Mouse (Mus musculus) natural killer cell, adult 2 months (primary cell): ENCODE measurements at regions not wholly inside any gene's neighbourhood (a gene's known extent, or its start where the extent isn't known, plus 50 kb on each side); places are given as distances from the start of the nearest gene placed in this dataset.

ENCODE experiments used
- DNase-seq, 2 experiments: peaks; one replicate each; pipeline ENCODE4 v3.0.0; 2022; ENCODE audit warnings: low spot score in 2 of 2

DNA sequence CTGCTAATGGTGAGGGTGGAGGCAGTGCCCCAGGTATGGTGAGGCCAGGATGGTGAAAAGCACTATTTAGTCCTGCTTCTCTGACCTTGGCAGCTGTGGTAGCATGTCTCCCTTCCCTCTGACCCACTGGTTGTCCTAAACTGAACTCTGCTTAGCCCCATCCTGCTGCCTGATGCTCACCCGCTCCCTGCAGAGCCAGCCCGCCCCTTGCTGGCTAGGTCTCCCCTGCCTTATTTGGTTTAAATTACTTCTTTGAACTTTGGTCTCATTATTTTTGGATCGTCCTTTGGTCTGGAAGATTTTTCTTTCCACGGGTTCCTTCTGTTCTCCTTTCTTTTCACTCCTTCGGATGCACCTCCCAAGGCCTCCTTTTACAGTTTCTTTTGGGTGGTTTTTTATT lies 525.7 kb upstream of the Tnp1 start:
- no peak for DNase-seq

DNA sequence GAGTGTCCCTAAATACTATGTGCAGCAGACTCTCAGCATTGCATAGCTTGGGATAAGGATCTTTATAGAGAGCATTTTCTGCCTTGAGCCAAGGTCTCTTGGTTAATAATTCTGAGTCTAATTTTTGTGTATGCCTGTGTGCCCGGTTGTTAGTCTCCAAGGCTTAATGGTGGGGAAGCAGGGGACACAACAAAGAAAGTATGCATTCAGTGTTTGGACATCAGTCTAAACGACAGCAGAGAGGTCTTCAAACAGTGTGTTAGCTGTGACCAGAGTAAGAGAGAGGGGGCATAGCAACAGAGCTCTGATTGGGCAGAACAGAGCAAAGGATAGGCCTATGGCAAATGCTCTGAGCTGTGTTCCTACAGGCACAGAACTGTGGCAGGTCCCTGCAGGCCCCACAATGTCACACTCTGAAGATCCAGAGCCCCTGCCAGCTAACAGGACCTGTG lies 522.7 kb upstream of the Tnp1 start:
- DNase-seq, result no peak

DNA sequence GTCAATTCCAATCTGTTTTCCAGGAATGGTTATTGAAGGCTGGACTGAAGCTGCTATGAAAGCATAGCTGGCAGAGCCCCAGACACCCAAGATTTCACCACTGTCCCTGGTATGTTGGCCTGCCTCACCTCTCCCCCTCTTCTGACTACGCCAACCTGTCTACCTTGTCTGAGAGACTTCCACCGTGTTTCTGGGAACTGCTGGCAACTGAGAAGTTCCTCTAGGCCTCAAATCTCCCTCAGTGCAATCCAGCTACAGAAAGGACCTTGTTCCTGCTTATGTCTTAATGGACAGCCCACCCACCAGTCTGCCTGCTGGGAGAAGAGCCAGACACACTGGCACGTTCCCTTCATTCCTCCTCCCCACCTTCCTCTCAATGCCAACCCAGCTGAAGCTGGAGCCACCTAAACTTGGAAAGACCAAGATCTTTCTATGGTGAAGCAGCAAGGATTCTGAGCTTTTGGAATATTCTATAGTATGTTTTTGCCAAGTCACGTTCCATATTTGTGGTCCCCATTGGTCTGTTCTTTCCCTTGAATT lies 520.1 kb upstream of the Tnp1 start:
- DNase-seq, result no peak

DNA sequence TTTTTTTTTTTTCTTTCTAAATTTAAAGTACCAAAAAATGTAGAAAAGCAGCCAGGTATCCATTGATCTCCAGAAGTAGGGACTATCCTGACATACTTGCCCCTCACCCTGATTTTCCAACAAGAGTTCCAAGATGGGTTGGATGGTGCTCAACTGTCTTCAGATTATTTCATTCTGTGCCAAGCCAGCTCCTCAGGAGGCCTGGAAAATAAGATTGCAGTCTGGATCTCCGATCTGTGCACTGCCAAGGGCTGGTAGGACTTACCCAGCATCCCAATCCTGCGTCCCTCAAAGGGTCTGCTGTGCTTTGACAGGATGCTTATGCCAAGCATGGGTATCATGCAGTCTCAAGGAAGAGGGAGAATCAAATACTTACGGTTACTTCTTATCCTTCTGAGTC lies 517.8 kb upstream of the Tnp1 start:
- DNase-seq, result no peak

DNA sequence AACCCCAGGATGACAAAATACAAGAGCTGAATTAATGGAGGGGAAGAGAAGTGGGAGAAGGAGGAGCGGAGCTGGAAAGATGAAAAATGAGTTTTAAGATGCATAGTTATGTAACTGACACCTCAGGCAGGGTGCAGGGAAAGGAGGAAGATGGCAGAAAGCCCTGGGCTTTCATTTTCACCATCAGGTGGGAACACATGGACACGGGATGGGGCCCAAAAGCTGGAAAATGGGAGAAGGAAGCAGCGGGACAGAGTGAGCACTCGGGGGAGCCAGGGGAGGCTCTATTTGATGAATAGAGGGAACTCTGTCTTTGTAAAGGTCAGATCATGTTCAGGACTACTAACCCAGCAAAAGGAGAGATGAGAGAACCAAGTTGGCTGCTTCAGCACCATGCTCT lies 516.6 kb upstream of the Tnp1 start:
- DNase-seq, result no peak

DNA sequence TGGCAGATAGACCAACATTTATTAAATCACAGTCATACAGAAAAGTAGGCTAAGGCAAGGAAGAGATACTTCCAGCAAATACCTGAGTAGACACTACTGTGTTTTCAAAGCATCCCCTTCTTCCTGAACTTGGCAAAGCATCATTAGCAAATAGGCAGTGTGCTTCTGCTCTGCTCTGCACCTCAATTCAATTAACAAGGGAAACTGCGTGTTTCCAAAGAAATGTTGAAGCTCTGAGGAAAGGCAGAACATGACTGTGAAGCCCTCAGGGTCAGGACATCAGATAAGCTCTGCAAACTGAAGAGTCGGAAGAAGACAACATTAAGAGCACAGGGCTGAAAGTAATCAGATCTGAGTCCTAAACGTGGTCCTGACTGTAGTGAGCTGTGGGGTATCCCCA lies 516.1 kb upstream of the Tnp1 start:
- DNase-seq, result no peak

DNA sequence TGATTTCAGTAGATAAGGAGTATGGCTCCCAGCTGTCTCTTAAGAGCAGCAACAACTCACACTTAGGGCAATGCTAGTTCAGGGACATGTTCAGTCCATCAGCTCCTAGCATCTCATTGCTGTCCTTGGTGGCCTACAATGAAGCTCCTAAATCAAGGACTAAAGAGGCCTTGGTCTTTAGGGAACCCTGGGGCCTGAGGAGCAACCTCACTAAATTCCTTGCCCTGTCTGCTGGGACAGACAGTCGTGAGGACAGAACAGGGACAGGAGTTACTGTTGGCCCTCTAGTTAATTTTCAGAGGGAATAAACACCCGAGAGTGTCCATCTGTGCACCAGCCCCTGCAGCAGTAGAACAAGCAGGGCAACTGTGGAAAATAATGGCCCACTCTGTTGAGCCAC lies 514.6 kb upstream of the Tnp1 start:
- no peak for DNase-seq

DNA sequence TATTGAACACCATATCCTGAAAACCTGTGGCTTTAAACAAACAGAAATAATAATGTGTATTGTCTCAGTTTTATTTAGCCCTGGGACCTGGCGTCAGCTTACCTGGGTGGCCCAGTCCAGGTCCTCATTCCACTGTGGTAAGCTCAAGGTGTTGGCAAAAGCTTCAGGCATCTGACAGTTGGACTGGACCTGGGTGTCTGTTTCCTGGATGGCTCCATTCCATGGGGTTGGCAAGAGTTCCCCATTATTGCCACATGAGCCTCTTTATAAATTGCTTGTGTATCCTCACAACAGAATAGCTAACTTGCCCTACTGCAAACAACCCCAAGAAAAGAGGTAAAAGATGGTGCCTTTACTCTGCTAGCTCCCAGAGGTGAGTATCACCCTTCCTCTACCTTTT lies 512.9 kb upstream of the Tnp1 start:
- no peak for DNase-seq

DNA sequence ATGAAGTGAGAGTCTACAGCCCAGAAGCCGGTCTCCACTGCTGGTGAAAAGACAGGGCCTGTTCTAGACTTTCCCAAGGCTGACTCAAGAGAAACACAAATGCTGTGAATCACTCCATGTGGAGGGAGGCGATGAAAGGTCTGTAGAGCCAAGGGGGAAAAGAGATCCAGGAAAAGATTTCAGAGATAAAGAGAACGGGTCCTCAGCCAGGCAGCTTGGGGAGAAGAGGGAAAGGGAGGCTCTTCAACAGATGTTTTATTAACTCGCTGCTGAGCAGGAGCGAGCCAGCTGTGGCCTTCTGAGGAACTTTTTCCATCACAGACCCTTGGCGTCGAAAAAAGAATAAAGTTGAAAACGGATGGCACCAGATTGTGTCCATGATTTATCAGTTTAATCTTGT lies 500.7 kb upstream of the Tnp1 start:
- DNase-seq, result no peak

DNA sequence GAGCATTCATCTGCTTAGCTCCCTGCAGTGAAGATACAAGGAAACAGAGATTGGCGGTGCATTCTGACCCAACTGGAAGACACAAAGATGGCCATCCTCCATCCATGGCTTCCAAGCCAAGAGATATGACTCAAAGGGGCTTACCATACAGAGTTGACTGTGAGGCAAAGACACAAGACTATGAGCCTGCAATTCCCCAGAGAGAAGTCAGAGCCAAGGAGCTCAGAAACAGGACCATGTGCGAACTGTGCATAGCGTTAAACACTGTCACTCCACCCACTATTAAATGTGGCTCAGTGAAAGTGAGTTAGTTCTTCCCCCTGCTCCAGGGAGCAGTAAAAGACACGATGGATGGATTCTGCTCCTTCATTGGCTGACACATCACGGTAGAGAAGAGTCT lies 500.1 kb upstream of the Tnp1 start:
- DNase-seq, result no peak

DNA sequence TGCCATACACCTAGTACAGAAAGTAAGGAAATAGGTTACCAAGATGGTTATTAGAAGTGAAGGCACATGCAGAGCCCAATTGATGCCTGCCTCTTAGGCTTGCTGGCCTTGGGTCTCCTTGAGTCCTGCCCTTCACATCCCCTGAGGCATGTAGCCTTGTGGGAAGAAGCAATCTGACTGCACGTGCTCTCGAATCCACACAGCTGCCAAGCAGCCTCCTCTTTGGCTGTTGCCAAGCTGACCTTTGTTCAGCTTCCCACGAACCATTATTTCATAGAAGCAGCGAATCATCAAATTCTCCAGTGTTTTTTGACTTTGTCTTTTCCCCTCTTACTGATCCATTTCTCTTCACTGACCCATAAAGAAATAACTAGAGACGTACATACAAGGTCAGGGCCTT lies 498.1 kb upstream of the Tnp1 start:
- DNase-seq, result no peak

DNA sequence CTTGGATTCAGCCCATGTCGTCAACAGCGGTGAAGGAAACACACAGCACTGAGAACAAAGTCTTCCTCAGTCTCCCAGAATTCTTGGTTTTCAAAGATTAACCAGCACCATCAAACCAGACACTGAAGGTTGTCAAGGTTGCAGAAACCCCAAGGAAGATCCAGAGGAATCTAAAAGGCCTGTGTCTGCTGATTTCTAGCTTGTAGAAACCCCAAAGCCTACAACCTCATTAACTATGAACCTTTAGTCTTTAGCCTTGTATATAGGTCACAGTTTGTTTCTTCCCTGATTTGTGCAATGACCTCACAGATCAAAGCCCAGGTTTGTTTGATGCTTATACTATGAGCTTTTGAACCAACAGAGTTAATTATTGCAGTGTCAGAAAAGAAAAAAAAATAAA lies 497.1 kb upstream of the Tnp1 start:
- DNase-seq, result no peak

DNA sequence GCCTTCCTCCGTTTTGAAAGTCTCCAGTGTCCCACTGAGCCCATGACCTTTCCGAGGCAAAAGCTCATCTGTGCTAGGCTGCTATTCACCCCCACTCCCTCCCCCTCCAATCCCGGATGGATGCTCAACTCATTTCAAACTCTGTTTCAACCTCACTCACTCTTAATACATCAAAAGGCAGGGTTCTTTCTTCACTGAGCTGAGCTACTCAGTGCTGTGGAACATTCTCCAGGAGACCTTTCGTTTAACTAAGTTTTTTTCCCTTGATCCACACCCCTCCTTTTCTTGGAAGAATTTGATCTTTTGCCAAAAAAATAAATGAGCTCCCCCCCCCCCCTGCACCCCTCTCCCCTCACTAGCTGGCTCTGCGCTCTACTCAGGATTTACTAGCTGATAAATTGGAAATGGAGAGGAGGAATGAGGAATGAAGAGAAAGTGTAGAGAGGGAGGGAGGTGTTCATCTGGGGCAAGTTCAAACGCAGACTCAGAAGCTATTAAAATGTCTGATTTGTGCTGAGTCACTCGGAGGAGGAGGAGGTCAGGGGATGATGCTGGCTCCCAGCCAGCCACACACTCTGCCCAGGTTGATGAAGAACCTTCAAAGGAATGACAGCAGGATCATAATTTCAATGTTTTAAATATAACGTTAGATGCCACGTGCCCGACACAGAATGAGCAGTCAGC lies 491.5 kb upstream of the Tnp1 start:
- DNase-seq, result no peak

DNA sequence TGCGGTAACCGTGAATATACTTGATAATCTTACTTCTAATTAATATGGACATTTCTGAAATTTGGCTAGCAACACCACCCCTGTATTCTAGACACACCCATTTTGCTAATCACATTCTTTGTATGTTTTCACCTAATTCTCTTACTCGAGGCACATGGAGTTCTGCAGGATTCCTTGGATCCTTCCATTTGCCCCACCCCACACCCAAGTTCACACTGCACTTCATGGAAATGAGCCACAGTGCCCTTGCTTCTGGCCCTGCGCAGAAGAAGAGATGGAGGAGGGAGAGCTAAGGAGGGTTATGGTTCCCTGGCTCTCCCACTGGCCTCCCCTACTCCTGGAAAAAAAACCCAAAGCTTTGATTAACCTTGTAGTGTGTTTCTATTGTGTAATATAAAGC lies 487.9 kb upstream of the Tnp1 start:
- DNase-seq, result no peak

DNA sequence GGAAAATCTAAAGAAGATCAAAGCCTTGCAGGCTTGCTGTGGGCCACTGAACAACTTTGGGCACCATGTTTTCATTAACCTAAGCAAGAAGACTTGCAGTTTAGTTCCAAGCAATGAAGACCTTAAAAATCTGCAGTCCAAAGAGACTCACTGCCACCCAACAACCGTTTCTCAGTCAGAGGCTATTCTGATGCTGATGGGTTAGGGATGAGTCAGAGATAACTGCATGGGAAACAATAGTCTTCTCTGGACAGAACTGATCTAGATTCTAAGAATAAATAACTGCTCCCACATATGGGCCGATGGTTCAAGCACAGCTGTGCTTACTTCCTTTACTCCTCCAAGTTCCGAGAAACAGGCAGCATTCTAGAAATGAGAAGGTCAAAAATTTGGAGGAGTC lies 485.0 kb upstream of the Tnp1 start:
- DNase-seq, result no peak

DNA sequence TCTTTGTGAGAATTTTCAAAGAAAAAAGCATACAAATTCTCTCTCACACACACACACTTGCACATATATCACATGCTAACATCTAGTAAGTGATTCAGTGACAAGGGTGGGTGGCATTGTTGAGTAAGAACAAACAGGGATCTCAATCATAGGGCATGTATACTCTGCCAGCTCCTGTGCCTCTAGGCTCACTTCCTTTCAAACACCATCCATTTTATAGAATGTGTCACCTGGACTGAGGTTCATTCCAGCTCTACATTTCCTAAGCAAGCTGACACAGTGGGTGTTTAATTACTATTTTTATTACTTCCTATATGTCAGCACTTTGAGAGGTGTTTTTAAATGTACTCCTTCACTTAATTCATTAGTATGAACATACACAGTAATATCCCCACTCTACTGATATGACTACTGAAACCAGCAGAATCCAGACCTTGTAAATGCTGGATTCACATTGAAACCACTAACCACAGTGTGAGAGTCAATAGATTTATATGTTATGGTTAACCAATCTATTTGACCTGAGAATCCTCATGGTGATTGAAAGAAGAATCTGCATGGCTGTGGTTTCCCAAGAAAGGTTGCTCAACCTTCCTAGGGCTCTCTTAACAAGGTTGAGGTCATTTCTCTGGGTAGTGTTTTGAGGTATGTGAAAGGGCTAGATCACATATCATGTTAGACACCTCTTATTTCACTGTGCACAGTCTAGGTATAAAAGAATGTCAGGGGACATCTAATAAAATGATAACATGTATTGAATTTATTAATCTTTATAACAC lies 480.5 kb upstream of the Tnp1 start:
- DNase-seq, result no peak

DNA sequence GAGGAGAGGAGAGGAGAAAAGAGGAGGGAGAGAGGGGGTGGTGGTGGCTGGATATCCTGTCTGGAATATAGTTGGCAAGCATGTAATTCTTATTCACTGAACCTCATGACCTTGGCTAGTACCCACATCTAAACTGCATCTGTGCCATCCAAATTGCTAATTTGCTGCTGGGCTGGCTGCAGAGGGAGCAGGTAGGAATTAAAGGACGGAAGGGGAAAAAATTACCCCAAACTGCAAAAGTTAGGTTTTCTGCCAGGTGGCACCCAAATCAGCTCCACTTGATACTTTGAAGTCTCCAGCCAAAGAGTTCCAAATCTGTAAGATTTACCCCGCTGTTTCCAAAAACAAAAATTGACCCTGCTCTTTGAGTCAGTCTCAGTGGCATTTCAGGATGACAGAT lies 466.2 kb upstream of the Tnp1 start:
- no peak for DNase-seq

DNA sequence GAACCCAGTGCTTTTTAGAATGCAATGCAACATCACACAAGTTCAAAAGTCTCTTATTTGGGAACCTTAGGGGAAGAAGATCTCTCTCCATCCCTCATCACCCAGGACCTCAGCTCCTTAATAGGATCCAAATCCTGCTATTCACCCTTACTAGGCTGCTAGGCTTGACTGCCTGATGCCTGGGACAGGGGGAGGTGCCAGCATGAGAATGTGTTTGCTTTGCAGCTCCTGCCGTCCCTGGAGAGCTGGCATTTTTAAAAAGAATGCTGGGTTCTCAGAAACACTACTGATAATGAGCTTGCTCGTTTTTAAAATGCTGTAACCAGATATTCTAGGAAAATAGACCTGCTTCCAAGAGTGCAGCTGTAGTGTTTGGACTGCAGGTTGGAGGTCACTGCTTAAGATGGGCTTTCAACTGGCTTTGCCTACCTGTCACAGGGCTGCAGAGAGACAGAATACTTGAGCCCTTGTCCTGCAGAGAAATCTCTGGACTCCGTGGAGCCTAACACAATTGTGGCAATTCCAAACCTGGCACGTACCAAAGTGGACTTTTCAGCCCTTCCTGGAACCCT lies 463.7 kb upstream of the Tnp1 start:
- no peak for DNase-seq

DNA sequence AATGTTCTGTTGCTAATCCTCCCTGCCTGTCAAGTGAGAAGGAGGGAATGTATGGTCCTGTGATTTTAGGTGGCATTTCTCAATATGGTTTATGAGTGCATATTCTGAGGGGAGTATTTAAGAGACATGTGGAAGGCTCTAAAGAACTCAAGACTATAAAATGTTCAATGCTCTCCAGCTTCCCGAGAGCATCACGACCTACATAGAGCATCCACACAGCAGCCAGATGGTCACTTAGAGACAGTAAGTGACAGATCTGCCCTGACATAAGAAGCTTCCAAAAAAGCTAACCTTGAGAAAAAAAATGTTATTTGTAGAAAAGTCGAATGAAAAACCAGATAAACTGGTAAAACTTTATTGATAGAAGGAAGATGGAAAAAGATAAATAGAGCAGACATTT lies 444.9 kb upstream of the Tnp1 start:
- no peak for DNase-seq

DNA sequence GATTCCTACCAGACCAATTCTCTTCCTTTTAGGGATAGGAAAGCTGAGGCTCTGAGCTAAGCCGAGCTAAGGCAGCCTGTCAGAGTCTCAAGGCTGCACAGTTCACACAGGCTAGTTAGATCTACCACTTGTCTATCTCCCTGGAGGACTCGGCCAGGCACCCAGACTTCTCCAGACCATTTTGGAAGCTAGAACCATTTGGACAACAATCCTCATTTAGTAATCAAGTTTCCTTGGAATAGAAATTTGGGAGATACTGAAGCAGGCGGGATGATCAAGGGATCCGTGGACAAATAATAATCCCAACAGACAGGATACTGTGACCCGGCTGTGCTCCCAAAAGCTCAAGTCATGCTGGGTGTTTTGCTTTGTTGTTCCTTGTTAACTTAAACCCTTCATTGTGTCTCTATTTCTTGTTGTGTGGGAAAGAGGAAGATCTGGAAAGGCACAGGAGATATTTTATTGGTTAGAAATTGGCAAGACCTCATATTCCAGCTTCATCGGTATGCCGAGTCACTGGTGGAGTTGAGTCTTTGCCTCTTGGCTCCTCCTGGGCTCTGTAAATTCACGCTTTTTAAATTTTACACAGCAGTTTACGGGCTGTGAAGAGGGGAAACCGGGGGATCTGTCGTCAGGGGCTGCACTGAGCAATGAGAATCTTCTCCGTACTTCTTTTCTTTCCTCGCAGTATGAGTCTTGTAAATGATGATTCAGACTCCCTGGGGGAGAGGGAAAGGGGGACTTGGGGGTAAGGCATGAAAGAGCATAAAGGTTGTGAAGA lies 444.2 kb upstream of the Tnp1 start:
- DNase-seq, result no peak

DNA sequence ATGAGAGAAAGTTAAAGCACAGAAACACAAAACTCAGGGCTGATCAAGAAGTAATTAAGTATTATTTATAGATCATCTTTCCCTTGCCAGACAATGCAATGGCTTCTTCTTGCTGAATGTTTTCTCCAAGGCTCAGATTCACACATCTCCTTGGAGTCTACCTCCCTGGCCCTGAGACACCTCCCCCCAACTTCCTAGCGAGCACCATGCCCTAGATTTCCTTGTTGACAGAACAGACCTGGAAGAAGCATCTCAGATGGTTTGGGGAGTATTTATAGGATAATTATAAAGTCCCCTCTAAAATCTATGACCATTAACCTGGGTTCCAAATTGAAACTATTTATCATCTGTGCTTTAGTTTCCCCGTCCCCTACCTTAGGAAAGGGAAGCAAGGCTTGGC lies 441.6 kb upstream of the Tnp1 start:
- no peak for DNase-seq

DNA sequence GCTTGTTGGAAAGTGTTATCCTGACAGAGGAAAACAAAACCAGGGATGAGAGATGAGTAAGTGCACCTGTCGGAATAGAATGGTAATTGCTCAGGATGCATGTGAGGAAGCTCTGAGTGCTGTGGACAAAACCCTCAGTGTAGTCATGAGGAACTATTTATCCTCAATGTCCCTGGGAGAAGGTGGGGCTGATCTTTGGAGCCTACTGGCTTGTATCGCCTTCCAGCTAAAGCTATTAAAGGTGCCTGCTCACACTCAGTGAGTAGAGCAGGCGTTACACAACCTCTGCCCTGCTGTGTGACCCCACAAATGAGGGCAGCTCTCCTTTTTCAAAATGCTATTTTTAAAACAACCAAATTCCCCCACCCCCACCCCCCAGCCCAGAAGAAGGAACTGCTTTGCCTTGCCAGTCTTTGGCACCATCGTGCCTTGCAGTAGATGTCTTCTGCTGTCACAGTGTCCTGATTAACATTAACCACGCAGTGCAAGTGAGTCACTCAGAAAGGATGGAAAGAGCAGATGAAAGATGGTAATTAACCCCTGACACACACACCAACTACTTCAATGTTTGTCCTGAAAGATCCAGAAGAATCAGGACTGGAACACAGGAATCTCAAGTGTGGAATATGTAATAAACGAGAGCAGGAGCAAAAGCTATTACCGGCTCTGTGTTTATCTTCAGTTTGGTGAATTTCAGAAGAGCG lies 440.8 kb upstream of the Tnp1 start:
- DNase-seq, result no peak
